Mouse (Mus musculus): ENCODE results near the gene Tenm4. TPM values are rescaled to one million over a fixed set of nuclear protein-coding genes. Genes with fewer than 3 reads are reported as not detected.

Tenm4 gene
- polyA plus RNA-seq, 1 experiment from 2014 or later, result 28.1 TPM

- Histone ChIP-seq H3K36me3 (replicated peaks; ENCODE audit: control insufficient read depth, insufficient read depth, low read depth, low read length) (no peaks in the 10 kb centered on the region), H3K4me2 (ENCODE audit: low read depth, low read length) (no peak overlapping the region), H3K9me3 (replicated peaks; ENCODE audit: control insufficient read depth, low read length) (no peaks in the 10 kb centered on the region), H3K9ac (replicated peaks; ENCODE audit: low read length) (no peak overlapping the region), H3K27ac (replicated peaks; ENCODE audit: low read depth, low read length) (no peak overlapping the region), H3K4me3 (ENCODE audit: low read depth, low read length) (no peak overlapping the region), H3K4me1 (ENCODE audit: control insufficient read depth, insufficient read depth, low read length) (no peaks in the 10 kb centered on the region), H3K27me3 (ENCODE audit: control insufficient read depth, insufficient read depth, low read length) (no peaks in the 10 kb centered on the region)
- DNase-seq (ENCODE audit: low spot score) (no peak), ATAC-seq (replicated peaks; ENCODE audit: insufficient number of reproducible peaks, low FRiP score, low TSS enrichment, low read depth) (no peak)
- WGBS, result 72% methylated on average over 5 of the region's 5 CpGs
These were observed 45.0 kb downstream of the Tenm4 start for GRCm38 (mm10) chr7:96215894-96216509.

DNA sequence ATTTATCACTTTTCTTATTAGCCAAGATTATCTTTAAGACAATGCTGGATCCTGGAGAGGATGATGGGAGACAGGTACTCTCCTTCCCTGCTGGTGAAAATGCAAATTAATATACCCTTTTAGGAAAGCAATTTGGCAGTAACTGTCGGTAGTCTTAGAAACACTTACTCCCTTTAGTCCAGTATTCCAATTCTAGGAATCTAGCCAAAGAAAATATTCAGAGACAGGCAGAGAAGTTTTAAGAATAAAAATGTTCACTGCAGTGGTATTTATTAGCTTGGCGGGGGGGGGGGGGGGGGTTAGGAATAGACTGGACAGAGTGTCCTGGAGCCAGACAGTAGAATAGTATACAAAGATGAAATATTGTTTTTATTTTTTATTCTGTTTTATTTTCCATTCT, 48.3 kb downstream of the Tenm4 start:
- H3K27ac ChIP-seq (replicated peaks; ENCODE audit: low read depth, low read length), result no peak overlapping the region
- no peak for ATAC-seq (replicated peaks; ENCODE audit: insufficient number of reproducible peaks, low FRiP score, low TSS enrichment, low read depth)
- no peaks in the 10 kb centered on the region for H3K27me3 ChIP-seq (ENCODE audit: control insufficient read depth, insufficient read depth, low read length)

GRCm38 (mm10) chr7:96220647-96221046, 49.6 kb downstream of the Tenm4 start:
- DNase-seq (ENCODE audit: low spot score), result no peak
- H3K4me3 ChIP-seq (ENCODE audit: low read depth, low read length), result no peak overlapping the region
- 75% methylated on average over 5 of the region's 5 CpGs for WGBS
- no peak overlapping the region for H3K9ac ChIP-seq (replicated peaks; ENCODE audit: low read length)
- ATAC-seq (replicated peaks; ENCODE audit: insufficient number of reproducible peaks, low FRiP score, low TSS enrichment, low read depth), result no peak
- no peaks in the 10 kb centered on the region for H3K36me3 ChIP-seq (replicated peaks; ENCODE audit: control insufficient read depth, insufficient read depth, low read depth, low read length)
- H3K4me1 ChIP-seq (ENCODE audit: control insufficient read depth, insufficient read depth, low read length), result no peaks in the 10 kb centered on the region
- no peaks in the 10 kb centered on the region for H3K27me3 ChIP-seq (ENCODE audit: control insufficient read depth, insufficient read depth, low read length)
- H3K27ac ChIP-seq (replicated peaks; ENCODE audit: low read depth, low read length), result no peak overlapping the region
- H3K4me2 ChIP-seq (ENCODE audit: low read depth, low read length), result no peak overlapping the region
- no peaks in the 10 kb centered on the region for H3K9me3 ChIP-seq (replicated peaks; ENCODE audit: control insufficient read depth, low read length)

More for the DNA sequence above, 48.3 kb downstream of the Tenm4 start:
- H3K9me3 ChIP-seq (replicated peaks; ENCODE audit: control insufficient read depth, low read length), result no peaks in the 10 kb centered on the region
- no peak overlapping the region for H3K9ac ChIP-seq (replicated peaks; ENCODE audit: low read length)
- no peak for DNase-seq (ENCODE audit: low spot score)
- no peaks in the 10 kb centered on the region for H3K36me3 ChIP-seq (replicated peaks; ENCODE audit: control insufficient read depth, insufficient read depth, low read depth, low read length)
- H3K4me1 ChIP-seq (ENCODE audit: control insufficient read depth, insufficient read depth, low read length), result no peaks in the 10 kb centered on the region
- H3K4me2 ChIP-seq (ENCODE audit: low read depth, low read length), result no peak overlapping the region
- H3K4me3 ChIP-seq (ENCODE audit: low read depth, low read length), result no peak overlapping the region
- WGBS, result 80% methylated on average over 2 of the region's 2 CpGs

- no peaks in the 10 kb centered on the region for H3K36me3 ChIP-seq (replicated peaks; ENCODE audit: control insufficient read depth, insufficient read depth, low read depth, low read length)
- no peak for DNase-seq (ENCODE audit: low spot score)
- WGBS, result 86% methylated on average over 1 of the region's 1 CpGs
These were observed 51.5 kb downstream of the Tenm4 start for GRCm38 (mm10) chr7:96222569-96222968.

DNA sequence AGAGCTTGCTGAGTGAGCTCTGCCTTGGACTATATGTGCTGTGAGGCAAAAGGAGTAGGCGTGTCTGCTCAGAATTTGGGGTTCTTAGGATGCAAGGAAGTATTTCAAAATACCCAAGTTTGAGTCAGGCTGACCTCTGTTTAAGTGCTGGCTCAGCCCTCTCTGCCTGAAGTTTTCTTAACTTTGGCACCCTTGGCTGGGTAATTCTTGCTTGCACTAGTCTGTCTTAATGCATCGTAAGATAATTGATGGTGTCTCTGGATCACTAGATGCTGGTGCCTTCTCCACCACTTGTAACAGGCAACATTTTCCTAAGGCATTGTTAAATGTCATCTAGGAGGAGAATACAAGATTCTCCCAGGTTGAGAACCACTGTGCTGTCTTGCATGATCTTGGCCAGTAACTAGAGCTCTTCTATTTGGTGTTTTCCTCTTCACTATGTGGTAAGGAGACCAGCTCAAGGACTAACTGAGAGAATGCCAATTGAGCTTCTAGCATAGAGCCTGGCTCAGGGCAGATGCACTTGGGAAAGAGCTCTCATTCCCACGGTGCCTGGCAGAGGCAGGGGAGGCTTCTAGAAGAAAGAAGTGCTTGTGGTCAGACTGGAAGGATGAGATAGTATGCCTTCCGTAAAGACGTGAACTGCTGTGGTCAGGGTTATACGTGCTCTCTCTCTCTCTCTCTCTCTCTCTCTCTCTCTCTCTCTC, 57.7 kb downstream of the Tenm4 start:
- no peaks in the 10 kb centered on the region for H3K9me3 ChIP-seq (replicated peaks; ENCODE audit: control insufficient read depth, low read length)
- H3K27ac ChIP-seq (replicated peaks; ENCODE audit: low read depth, low read length), result no peak overlapping the region
- ATAC-seq (replicated peaks; ENCODE audit: insufficient number of reproducible peaks, low FRiP score, low TSS enrichment, low read depth) (no peak), DNase-seq (ENCODE audit: low spot score) (no peak)
- no peak overlapping the region for H3K4me3 ChIP-seq (ENCODE audit: low read depth, low read length)
- H3K9ac ChIP-seq (replicated peaks; ENCODE audit: low read length), result no peak overlapping the region
- no peaks in the 10 kb centered on the region for H3K27me3 ChIP-seq (ENCODE audit: control insufficient read depth, insufficient read depth, low read length)
- no peak overlapping the region for H3K4me2 ChIP-seq (ENCODE audit: low read depth, low read length)
- no peaks in the 10 kb centered on the region for H3K4me1 ChIP-seq (ENCODE audit: control insufficient read depth, insufficient read depth, low read length)
- no peaks in the 10 kb centered on the region for H3K36me3 ChIP-seq (replicated peaks; ENCODE audit: control insufficient read depth, insufficient read depth, low read depth, low read length)
- 79% methylated on average over 6 of the region's 6 CpGs for WGBS

More at GRCm38 (mm10) chr7:96222569-96222968, 51.5 kb downstream of the Tenm4 start:
- Histone ChIP-seq H3K4me3 (ENCODE audit: low read depth, low read length) (no peak overlapping the region), H3K4me2 (ENCODE audit: low read depth, low read length) (no peak overlapping the region), H3K27me3 (ENCODE audit: control insufficient read depth, insufficient read depth, low read length) (no peaks in the 10 kb centered on the region), H3K4me1 (ENCODE audit: control insufficient read depth, insufficient read depth, low read length) (no peaks in the 10 kb centered on the region), H3K27ac (replicated peaks; ENCODE audit: low read depth, low read length) (no peak overlapping the region), H3K9me3 (replicated peaks; ENCODE audit: control insufficient read depth, low read length) (no peaks in the 10 kb centered on the region), H3K9ac (replicated peaks; ENCODE audit: low read length) (no peak overlapping the region)
- ATAC-seq (replicated peaks; ENCODE audit: insufficient number of reproducible peaks, low FRiP score, low TSS enrichment, low read depth), result no peak

DNA sequence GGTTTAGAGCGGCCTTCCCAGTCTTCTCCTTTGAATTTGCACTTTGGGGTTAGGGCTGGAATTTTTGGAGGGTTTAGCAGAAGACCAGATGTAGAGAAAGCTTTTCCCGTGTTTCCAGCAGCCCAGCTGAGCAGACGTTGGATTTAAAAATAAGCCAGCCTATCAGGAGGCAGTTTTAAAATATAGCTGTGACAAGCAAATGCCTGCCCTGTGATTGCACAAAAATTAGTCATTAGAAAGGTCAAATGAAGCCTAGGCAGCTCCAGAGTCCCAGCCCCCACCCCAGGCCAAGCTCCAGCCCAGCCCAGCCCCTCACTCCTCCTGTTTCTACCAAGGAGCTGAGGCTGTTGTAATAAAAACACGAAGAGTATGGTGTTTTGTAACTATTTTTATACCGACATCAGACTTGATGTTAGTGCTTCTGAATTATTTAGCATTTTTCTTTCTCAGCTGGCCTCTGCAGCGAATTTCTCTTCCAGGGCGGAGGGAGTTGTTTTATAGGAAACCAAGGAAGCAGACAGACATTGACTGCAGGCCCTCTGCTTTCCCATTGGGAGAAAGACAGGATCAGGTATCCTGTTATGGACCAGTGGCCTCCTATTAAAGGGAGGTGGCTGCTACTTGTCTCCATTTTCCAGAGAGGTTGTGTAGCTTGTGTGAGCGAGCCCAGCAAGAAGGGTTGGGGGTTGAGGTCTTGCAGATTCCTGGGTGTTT, 59.1 kb downstream of the Tenm4 start:
- H3K9me3 ChIP-seq (replicated peaks; ENCODE audit: control insufficient read depth, low read length), result no peaks in the 10 kb centered on the region
- H3K9ac ChIP-seq (replicated peaks; ENCODE audit: low read length), result no peak overlapping the region
- H3K4me2 ChIP-seq (ENCODE audit: low read depth, low read length), result no peak overlapping the region
- ATAC-seq (replicated peaks; ENCODE audit: insufficient number of reproducible peaks, low FRiP score, low TSS enrichment, low read depth) (no peak), DNase-seq (ENCODE audit: low spot score) (no peak)
- H3K4me1 ChIP-seq (ENCODE audit: control insufficient read depth, insufficient read depth, low read length), result no peaks in the 10 kb centered on the region
- no peak overlapping the region for H3K27ac ChIP-seq (replicated peaks; ENCODE audit: low read depth, low read length)
- WGBS, result 61% methylated on average over 8 of the region's 8 CpGs
- no peaks in the 10 kb centered on the region for H3K36me3 ChIP-seq (replicated peaks; ENCODE audit: control insufficient read depth, insufficient read depth, low read depth, low read length)
- no peak overlapping the region for H3K4me3 ChIP-seq (ENCODE audit: low read depth, low read length)
- no peaks in the 10 kb centered on the region for H3K27me3 ChIP-seq (ENCODE audit: control insufficient read depth, insufficient read depth, low read length)

- DNase-seq (ENCODE audit: low spot score) (no peak), ATAC-seq (replicated peaks; ENCODE audit: insufficient number of reproducible peaks, low FRiP score, low TSS enrichment, low read depth) (no peak)
- Histone ChIP-seq H3K9ac (replicated peaks; ENCODE audit: low read length) (no peak overlapping the region), H3K4me1 (ENCODE audit: control insufficient read depth, insufficient read depth, low read length) (no peaks in the 10 kb centered on the region), H3K27ac (replicated peaks; ENCODE audit: low read depth, low read length) (no peak overlapping the region), H3K36me3 (replicated peaks; ENCODE audit: control insufficient read depth, insufficient read depth, low read depth, low read length) (no peaks in the 10 kb centered on the region), H3K4me3 (ENCODE audit: low read depth, low read length) (no peak overlapping the region), H3K27me3 (ENCODE audit: control insufficient read depth, insufficient read depth, low read length) (no peaks in the 10 kb centered on the region), H3K4me2 (ENCODE audit: low read depth, low read length) (no peak overlapping the region), H3K9me3 (replicated peaks; ENCODE audit: control insufficient read depth, low read length) (no peaks in the 10 kb centered on the region)
- 51% methylated on average over 9 of the region's 9 CpGs for WGBS
These were observed 59.7 kb downstream of the Tenm4 start for GRCm38 (mm10) chr7:96230720-96231241.

- 75% methylated on average over 6 of the region's 6 CpGs for WGBS
- Histone ChIP-seq H3K27me3 (ENCODE audit: control insufficient read depth, insufficient read depth, low read length) (no peaks in the 10 kb centered on the region), H3K4me2 (ENCODE audit: low read depth, low read length) (no peak overlapping the region), H3K4me3 (ENCODE audit: low read depth, low read length) (no peak overlapping the region), H3K36me3 (replicated peaks; ENCODE audit: control insufficient read depth, insufficient read depth, low read depth, low read length) (no peaks in the 10 kb centered on the region), H3K27ac (replicated peaks; ENCODE audit: low read depth, low read length) (no peak overlapping the region), H3K4me1 (ENCODE audit: control insufficient read depth, insufficient read depth, low read length) (no peaks in the 10 kb centered on the region), H3K9me3 (replicated peaks; ENCODE audit: control insufficient read depth, low read length) (no peaks in the 10 kb centered on the region), H3K9ac (replicated peaks; ENCODE audit: low read length) (no peak overlapping the region)
- ATAC-seq (replicated peaks; ENCODE audit: insufficient number of reproducible peaks, low FRiP score, low TSS enrichment, low read depth) (no peak), DNase-seq (ENCODE audit: low spot score) (no peak)
These were observed 64.8 kb downstream of the Tenm4 start for GRCm38 (mm10) chr7:96235847-96236246.

All from embryonic facial prominence, embryonic 11.5 days (tissue).